Mouse (Mus musculus): ENCODE data around the gene Dnase2b. TPM values are rescaled to one million over a fixed set of nuclear protein-coding genes. Genes with fewer than 3 reads are reported as not detected.

Dnase2b gene
- total RNA-seq, 2 experiments from 2014 or later: not detected

DNA sequence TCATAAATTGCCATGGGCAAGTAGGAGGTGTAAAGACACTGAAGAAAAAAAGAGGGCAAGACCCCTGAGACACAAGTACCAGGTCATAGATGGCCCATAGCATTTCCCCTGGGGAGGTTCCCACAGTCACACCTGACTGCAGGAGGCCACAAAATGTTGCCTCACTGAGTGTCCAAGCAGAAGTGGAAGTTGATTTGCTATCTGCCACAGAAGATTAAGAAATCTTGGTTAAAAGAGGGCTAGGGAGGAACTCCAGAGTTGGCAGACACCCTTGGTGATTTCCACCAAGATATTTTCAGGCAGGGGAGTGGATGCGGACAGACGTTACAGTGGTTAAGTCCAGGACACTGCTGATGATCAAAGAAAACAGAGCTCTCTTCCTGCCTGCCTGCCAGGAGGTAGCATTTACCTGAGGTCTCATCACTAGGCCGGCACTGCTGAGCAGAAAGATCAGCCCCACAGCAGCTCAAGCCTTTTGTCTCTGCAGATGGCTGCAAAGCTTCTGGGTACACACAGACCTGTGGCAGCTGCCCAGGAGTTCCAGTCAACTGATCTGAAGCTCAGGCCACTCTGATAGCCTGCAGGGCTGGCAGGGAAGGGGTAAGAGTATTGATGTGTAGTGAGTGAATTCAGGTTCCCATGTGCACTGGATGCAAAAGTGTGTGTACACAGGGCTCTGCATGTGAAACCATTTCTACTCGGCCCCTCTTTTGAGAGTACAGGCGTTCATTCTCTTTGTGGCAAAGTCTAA lies 1.3 kb upstream of the Dnase2b start:
- no peak for DNase-seq (ENCODE audit: low spot score in 2 of 2)

DNA sequence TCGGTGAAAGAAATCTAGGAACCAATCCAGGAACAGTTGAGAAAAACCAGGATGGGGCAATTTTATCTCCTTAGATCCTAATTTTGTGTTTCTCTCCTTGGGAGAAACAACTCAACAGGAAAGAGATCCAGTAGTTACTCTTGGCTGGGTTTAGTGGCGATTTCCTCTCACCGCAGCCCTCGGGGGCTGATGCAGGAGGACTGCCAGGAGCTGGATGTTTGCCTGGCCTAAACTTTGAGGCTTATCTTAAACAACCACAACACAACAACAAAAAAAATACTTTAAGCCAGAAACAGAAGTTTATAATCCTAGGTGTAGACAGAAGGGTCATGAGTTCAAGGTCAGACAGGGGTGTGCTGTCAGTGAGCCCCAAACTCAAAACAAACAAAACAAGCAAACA lies 3.6 kb downstream of the Dnase2b start:
- no peak for DNase-seq (ENCODE audit: low spot score in 2 of 2)

DNA sequence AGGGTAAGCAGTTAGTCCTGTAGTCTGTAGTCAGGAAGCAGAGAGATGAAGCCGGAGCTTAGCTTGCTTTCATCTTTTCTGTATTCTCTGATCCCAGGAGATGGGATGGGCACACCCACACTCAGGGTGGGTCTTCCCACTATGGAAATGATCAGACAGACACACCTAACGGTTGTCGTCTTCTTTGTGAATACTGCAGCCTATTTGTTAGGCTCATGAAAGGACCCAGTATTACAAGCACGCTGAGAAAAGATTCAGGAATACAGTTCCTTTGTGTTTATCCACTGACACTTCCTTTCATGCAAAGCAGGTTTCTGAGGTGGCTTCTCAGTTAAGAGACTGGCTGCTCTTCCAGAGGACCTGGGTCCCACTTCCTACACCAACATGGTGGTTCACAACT lies 4.1 kb downstream of the Dnase2b start:
- no peak for DNase-seq (ENCODE audit: low spot score in 2 of 2)

GRCm38 (mm10) chr3:146610322-146610721 lies 5.1 kb downstream of the Dnase2b start:
- peak; percentile 30 to 54 for DNase-seq (ENCODE audit: low spot score in 2 of 2)

DNA sequence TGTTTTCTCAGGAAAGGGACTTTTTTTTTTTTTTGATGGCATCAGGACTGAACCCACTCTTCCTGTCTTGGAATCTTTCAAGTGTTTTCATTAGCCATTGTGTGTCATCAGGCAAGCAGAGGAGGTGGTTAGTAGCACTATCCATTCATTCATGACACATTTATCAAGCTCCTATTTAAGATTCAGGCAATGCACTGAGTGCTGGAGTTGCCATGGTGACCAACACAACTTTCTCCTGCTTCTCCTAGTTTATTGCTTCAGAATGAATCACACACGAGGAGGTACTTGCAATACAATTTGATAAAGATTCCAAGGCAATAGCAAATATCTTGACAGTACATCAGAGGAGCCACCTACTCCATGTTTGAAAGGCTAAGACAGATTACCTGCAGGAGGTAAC lies 8.0 kb downstream of the Dnase2b start:
- DNase-seq (ENCODE audit: low spot score in 2 of 2): peak; percentile 43 to 59

- DNase-seq (ENCODE audit: low spot score in 2 of 2): no peak
Observed at GRCm38 (mm10) chr3:146604647-146605046, 10.7 kb downstream of the Dnase2b start.

DNA sequence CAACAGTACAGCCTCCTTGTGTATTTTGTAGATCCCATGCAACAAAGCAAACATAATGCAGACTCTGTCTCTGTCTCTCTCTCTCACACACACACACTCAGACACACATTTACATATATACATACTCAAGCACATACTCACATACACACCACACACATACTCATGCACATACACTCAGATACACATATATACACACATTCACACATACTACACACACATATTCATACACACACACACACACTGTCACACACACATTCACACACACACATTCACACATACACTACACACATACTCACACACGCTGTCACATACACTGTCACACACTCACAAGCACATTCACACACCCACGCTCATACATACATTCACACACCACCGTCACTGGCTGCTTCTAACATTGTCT lies 12.9 kb downstream of the Dnase2b start:
- DNase-seq (ENCODE audit: low spot score in 2 of 2): no peak

DNA sequence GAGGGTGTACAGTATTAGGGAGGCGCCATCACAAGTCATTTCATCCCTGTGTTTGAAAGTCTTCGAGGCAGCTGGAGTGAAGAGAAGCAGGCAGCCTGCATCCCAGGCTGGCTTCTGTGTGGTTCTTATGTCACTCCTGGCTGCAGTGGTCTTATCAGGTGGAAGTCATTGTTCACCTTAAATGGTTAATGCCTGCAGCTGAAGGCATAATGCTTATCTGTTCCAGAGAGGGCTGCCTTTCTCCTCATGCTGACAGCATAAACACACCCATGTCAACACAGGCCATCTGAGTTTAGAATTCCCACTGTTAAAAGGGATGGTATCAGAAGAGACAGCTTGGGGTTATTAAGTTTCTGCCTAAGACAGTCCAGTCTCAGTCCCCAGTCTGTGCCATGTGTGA lies 14.2 kb downstream of the Dnase2b start:
- no peak for DNase-seq (ENCODE audit: low spot score in 2 of 2)

DNA sequence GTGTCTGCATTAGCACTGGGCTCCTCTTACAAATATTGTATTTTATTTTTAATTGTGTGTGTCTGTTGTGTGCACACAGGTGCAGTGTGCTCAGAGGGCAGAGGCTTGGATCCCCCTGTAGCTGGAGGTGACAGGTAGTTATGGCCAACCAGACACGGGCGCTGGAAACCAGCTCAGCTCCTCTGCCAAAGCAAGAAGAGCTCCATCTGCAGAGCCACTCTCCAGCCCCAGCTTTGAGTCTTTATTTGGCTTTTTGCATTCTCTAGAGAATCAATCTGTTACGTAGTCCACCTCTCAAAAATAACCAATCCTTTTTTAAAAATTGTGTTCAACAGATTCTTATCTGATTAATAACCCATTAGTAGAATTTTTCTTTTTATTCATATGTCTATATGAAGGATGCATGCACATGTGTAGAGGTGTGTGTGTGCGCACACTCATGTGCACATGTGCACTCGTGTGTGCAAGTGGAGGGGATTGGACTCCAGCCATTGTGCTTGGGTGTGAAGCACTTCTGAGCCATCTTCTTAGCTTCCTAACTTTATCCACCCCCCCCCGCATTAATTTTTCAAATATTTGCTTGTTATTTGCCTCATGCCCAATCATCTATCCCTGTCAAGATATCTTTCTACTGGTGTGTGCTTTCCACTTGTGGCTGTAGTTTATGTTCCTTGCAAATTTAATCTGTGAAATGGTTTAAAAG lies 16.0 kb downstream of the Dnase2b start:
- no peak for DNase-seq (ENCODE audit: low spot score in 2 of 2)

DNA sequence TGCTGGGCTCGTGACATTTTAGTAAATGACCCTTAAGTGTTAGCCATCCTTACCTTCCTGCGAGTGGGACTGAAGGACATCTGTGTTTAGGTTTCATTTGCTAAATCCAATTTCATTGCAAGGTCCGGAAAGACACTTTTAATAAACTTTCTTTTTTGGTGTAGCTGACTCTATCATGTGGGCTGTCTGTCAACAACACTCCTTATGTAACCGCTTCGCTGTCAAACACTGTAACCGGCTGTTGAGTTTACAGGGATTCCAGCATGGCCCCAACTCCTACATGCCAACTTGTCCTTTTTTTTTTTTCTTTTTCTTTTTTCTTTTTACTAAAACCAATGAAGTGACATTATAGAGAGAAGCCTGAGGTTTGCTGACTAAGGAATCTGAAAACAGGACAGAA lies 17.0 kb downstream of the Dnase2b start:
- peak; percentile 33 to 51 for DNase-seq (ENCODE audit: low spot score in 2 of 2)

DNA sequence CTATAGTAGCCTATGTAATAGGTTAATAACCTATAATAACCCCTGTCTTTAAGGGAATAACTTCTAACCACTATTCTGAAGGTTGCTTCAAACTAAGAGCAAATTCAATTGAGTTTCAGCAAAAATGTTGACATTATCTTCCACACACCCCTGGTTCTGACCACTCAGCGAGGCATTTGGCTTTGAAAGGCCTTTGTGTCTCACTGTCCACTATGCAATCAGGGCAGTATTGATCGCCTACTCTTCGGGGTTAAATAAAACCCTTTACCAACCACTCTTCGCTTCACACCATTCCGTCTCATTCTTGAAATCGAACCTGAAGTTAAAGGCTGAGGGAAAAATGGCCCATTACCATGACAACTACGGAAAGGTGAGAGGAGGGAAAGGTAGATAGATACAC lies 18.5 kb downstream of the Dnase2b start:
- no peak for DNase-seq (ENCODE audit: low spot score in 2 of 2)

GRCm38 (mm10) chr3:146596387-146596786 lies 19.0 kb downstream of the Dnase2b start:
- no peak for DNase-seq (ENCODE audit: low spot score in 2 of 2)

DNA sequence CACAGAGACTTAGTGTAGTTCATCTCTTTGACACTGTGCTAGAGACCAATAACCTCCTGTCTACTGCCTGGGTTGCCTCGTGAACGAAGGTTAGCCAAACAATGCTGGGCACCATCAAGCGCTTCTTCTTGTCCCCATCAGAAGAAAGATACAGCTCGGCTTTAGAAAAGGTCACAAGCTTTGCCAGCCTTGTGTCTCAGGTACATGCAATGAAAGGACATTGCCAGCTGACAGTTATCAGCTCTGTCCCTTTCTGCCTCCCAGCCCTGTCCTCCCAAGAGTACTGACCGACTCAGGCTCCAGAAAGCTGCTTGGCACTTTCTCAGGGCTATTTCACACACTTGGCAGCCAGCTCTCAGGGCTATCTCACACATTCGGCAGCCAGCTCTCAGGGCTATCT lies 20.0 kb downstream of the Dnase2b start:
- DNase-seq (ENCODE audit: low spot score in 2 of 2): no peak

DNA sequence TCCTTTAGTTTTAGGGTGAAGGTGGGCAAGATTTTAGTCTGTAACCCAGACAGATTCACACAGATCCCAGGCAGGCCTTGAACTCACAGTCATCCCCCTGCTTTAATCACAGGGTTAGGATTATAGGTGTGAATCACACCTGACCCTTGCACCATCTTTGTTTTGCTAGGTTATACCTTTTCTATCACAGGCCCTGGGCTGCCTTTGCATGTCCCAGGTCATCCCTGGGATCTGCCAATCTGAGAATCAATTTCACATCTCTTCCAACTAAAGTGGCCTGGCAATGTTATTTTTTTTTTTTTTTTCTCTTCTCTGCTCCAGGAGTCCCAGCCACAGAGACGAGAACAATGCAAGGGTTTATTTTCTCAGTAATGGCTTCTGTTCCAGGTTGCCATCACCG lies 23.8 kb downstream of the Dnase2b start:
- no peak for DNase-seq (ENCODE audit: low spot score in 2 of 2)

DNA sequence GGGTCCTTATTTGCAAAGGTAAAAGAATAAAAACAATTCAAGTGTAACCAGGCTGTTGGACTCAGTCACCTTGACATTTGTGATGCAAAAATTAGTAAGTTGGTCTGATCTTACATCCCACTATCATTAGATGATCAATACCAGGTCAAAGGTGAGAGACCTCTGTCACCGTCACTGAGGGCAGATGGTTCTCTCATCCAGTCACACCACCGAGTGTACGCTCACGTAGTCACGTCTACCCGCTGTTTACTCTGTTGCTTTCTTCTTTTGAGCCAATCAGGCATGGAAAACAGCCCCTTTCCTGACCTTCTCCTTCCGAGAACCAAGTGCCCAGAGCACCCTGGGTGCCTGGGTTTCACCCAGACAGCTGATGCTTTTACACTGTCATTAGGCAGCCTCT lies 24.2 kb downstream of the Dnase2b start:
- no peak for DNase-seq (ENCODE audit: low spot score in 2 of 2)

- DNase-seq (ENCODE audit: low spot score in 2 of 2): no peak
Observed at GRCm38 (mm10) chr3:146589523-146589922, 25.9 kb downstream of the Dnase2b start.

DNA sequence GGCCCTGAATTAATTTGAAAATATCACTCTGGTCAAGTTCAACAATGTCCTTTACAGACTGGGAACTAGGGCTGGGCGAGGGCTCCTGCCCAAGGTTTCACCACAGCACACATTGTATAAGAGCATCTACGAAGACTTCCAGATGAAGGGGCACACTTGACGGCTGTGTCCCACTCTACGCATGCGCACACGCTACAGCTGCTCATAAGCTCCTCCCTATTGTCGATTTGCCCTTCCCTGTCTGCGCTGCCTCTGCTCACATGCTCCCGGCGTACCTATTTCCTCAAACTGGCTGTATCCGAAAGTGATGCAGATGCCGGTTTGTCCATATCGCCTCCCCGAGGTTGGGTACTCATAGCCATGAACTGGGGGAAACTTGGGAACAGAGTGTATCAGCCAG lies 28.8 kb downstream of the Dnase2b start:
- DNase-seq (ENCODE audit: low spot score in 2 of 2): no peak

DNA sequence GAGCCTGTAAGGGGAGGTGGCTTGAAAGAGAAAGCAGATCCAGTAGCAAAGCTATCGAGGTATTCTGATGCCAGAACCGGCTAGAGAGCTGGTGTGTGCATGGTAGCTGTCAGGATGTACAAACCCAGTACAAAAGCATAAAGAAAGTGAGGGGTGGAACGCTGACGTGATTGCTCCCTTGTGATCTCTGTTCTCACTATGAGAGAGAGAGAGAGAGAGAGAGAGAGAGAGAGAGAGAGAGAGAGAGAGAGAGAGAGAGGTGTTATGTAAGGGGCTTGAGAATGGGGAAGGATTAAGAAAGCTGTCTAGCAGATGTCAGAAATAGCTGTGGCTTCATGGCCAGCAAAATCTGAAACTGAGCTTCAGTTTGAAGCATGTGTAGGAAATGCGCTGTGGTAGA lies 31.5 kb downstream of the Dnase2b start:
- DNase-seq (ENCODE audit: low spot score in 2 of 2): no peak

- DNase-seq (ENCODE audit: low spot score in 2 of 2): no peak
Observed at GRCm38 (mm10) chr3:146583478-146583877, 31.9 kb downstream of the Dnase2b start.

DNA sequence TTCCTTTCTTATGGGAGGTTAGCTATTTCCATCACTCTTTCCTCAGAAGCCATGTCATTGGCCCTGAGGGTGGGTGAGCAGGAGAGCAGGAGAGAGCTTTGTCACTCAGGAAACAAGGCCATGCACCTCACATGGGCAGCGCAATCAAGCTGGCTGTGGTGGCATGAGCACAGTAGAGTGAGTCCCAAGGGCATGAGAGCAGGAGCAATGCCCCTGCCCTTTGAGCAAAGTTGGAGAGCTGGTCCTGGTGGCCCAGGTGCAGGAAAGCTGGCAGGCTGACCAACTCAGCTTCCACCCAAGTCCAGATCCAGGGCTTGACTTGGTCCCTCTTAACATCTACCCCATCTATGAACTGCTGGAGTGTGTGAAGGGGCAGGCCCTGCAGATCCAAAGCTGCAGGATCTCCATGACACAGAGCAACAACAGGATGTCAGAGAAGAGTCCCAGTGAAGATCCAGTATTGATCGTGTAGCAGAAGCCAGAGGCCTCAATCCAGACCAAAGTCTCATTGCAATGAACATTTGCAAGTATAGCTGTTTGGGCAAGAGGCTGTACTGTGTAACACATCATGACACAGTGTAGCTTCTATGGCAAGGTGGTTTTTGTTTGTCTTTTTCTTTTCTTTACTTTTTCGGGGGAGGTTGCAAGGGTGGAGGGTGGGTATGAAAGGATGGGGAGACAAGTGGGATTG lies 35.2 kb downstream of the Dnase2b start:
- no peak for DNase-seq (ENCODE audit: low spot score in 2 of 2)

GRCm38 (mm10) chr3:146577591-146577990 lies 37.8 kb downstream of the Dnase2b start:
- no peak for DNase-seq (ENCODE audit: low spot score in 2 of 2)

GRCm38 (mm10) chr3:146571341-146571740 lies 44.1 kb downstream of the Dnase2b start:
- no peak for DNase-seq (ENCODE audit: low spot score in 2 of 2)
